Mouse (Mus musculus): ENCODE results near the gene Pde9a. TPM values are rescaled to one million over a fixed set of nuclear protein-coding genes. Genes with fewer than 3 reads are reported as not detected.

Gene Pde9a
- total and polyA plus RNA-seq, 2 experiments from 2014 or later, result 43.6 to 43.9 TPM

DNA sequence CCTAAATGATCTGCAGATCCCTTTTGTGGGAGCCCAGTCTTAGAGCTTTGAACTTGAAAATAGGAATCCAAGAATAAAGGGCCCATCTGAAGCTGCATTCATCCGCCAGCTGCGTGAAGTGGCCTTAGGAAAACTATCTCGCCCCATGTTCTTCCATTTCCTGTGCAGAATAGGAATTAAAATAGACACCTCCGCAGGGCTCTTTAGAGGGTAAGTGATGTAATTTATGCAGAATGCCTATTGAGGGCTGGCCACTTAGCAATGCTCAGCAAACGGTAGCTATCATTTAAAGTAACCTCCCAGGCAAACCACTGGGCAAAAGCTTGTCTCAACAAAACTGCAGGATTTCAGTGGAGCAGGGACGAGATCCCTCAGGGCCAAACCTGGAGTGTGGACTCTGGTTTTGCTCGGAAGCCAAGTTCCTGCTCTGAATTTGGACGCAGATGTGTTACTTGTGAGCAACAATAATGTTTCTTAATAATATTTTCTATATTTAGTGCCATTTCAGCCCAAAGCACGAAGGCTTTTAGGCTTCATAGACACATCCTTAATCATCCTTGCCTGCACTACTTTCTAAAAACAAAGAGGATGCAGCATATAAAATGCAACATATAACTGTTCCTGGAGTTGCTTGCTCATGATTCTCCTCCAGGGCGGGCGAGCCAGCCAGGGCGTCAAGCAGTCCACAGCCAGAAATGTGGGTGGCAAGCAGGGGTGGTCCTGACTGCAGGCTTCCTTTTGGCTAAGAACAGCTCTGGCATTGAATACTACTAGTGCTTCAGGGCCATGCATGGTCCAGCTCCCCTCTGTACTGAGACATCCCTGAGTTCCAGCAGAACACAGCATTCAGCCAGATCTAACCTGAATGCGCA, 40.1 kb downstream of the Pde9a start:
- TF ChIP-seq CTCF (IDR thresholded peaks at IDR 0.05; ENCODE audit: low read depth), result no peak
- Histone ChIP-seq H3K27ac (ENCODE audit: low read depth, low read length) (no peak overlapping the region; the same call in 1 of the 2 replicates), H3K4me3 (ENCODE audit: low read depth, low read length) (no peak overlapping the region), H3K9me3 (ENCODE audit: low read length) (peaks cover 3% of the 10 kb centered on the region; the same call in 1 of the 2 replicates), H3K4me1 (ENCODE audit: insufficient read depth) (no peaks in the 10 kb centered on the region), H3K4me2 (ENCODE audit: low read depth) (no peak overlapping the region), H3K36me3 (ENCODE audit: insufficient read depth) (peaks cover 18% of the 10 kb centered on the region), H3K9ac (no peak overlapping the region), H3K27me3 (ENCODE audit: insufficient read depth, low read length) (no peaks in the 10 kb centered on the region)
- no peak; the same call in 1 of the 2 replicates for ATAC-seq
- no peak for DNase-seq
- 53% methylated on average over 13 of the region's 13 CpGs for WGBS

DNA sequence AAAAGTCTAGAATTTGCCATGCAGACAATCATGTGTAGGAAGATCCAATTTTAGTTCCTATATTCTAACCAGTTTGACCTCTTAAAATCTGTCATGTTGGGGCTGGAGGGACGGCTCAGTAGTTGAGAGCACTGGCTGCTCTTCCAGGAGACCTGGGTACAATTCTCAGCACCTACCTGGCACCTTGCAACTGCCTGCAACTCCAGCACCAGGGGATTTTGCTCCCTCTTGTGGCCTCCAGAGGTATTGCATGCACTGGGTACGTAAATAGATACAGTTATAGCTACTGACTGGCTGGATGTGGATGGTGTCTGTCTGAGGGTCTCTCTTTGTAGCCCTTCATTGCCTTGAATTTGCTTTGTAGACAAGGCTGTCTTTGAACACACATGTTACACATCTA, 43.4 kb downstream of the Pde9a start:
- DNase-seq, result no peak
- H3K4me2 ChIP-seq (ENCODE audit: low read depth), result no peak overlapping the region
- no peak overlapping the region for H3K9ac ChIP-seq
- peak; percentile 62 for TF ChIP-seq CTCF (IDR thresholded peaks at IDR 0.05; ENCODE audit: low read depth)
- 94% methylated on average over 2 of the region's 2 CpGs for WGBS
- H3K27ac ChIP-seq (ENCODE audit: low read depth, low read length), result no peak overlapping the region
- peaks cover 3% of the 10 kb centered on the region; the same call in 1 of the 2 replicates for H3K9me3 ChIP-seq (ENCODE audit: low read length)
- no peak for ATAC-seq
- H3K27me3 ChIP-seq (ENCODE audit: insufficient read depth, low read length), result no peaks in the 10 kb centered on the region
- H3K4me1 ChIP-seq (ENCODE audit: insufficient read depth), result peaks cover 7% of the 10 kb centered on the region; the same call in 1 of the 2 replicates
- no peak overlapping the region for H3K4me3 ChIP-seq (ENCODE audit: low read depth, low read length)
- H3K36me3 ChIP-seq (ENCODE audit: insufficient read depth), result peaks cover 16% of the 10 kb centered on the region

DNA sequence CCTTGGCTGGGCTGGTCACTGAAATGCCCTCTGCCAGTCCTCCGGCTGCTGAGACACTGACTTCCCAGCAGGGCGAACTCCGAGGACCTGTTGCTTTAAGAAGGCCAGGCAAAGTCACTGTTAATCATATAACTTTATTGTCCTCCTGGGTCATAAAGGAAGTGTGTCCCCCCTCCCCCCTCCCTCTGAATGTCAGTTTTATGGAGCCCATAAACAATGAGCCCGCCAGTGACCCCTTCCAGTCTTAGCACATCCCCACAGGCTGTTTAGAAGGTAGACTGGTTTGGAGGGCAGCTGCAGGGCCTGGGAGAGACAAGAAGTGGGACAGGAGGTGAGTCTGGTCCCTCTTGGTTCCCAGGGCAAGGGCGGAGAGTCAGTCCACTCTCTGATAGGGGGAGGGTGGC, 46.9 kb downstream of the Pde9a start:
- Histone ChIP-seq H3K9ac (no peak overlapping the region), H3K27ac (ENCODE audit: low read depth, low read length) (no peak overlapping the region), H3K36me3 (ENCODE audit: insufficient read depth) (peaks cover 16% of the 10 kb centered on the region), H3K4me1 (ENCODE audit: insufficient read depth) (peaks cover 14% of the 10 kb centered on the region; the same call in 1 of the 2 replicates), H3K27me3 (ENCODE audit: insufficient read depth, low read length) (no peaks in the 10 kb centered on the region), H3K4me3 (ENCODE audit: low read depth, low read length) (no peak overlapping the region), H3K4me2 (ENCODE audit: low read depth) (no peak overlapping the region), H3K9me3 (ENCODE audit: low read length) (peaks cover 3% of the 10 kb centered on the region; the same call in 1 of the 2 replicates)
- no peak for DNase-seq
- no peak for TF ChIP-seq CTCF (IDR thresholded peaks at IDR 0.05; ENCODE audit: low read depth)
- 71% methylated on average over 5 of the region's 5 CpGs for WGBS
- ATAC-seq, result no peak

DNA sequence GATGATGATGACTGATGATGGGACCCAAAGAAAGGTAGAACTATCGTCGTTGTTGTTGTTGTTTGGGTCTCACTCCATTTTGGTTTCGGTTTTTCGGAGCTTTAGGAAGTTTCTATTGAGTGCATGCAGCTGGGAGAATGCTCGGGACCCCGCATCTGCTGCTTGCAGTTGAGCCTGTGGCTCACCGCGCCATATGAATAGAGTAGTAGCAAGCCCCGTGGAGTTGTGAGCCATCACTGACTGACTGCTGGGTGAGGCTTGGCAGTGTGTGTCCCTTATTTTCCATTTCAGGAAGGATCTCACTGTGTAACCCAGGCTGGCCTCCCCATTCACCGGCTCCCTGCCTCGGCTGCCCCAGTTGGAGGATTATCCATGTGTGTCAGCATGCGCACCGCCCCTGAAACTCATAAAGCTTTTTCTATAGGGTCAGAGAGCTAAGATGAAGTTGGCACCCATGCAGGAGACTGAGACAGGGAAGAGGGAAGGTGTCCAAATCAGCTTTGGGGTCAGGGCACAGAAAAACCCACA, 47.5 kb downstream of the Pde9a start:
- H3K36me3 ChIP-seq (ENCODE audit: insufficient read depth), result peaks cover 16% of the 10 kb centered on the region
- H3K4me3 ChIP-seq (ENCODE audit: low read depth, low read length), result no peak overlapping the region
- TF ChIP-seq CTCF (IDR thresholded peaks at IDR 0.05; ENCODE audit: low read depth), result no peak
- H3K4me1 ChIP-seq (ENCODE audit: insufficient read depth), result peaks cover 14% of the 10 kb centered on the region; the same call in 1 of the 2 replicates
- no peak overlapping the region for H3K9ac ChIP-seq
- H3K27ac ChIP-seq (ENCODE audit: low read depth, low read length), result no peak overlapping the region
- DNase-seq (no peak), ATAC-seq (no peak)
- H3K27me3 ChIP-seq (ENCODE audit: insufficient read depth, low read length), result no peaks in the 10 kb centered on the region
- H3K9me3 ChIP-seq (ENCODE audit: low read length), result peaks cover 3% of the 10 kb centered on the region; the same call in 1 of the 2 replicates
- no peak overlapping the region for H3K4me2 ChIP-seq (ENCODE audit: low read depth)
- WGBS, result 47% methylated on average over 13 of the region's 13 CpGs

DNA sequence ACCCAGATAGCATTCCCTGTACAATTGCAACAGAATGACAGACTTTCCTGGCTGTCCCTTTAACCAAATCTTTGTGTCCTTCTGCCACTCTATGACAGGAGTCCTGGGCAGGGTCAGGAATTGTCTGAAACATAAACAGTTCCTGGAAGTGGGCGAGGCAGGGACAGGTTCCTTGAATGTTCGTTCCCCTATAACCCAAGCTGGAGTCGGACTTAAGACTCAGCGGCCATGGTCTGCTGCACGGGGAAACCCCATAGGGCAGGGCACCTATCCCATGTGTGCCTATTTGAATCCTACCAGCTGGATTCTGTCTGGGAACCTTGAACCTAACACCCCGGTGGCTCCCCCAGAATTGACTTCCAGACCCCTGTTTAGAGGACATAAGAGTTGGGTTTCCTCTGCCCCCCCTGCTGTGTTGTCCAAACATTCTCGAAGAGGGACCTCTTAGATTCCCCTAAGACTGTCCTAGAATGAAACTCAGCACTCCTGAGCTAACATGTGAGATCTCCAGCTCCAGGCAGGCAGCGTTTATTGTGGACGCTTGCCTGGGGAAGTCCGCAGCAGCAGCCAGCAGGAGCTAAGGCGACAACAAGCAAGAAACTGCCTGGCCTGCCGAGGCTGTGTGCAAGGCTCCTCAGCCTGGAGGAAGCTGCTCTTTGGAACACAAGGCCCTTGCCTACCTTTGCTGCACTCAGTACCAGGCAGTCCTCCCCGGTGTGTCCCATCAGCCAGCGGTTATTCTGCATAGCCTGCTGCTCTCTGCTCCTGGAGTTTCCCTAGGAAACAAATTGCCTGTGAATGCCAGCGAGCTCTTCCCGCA, 48.2 kb downstream of the Pde9a start:
- Histone ChIP-seq H3K4me2 (ENCODE audit: low read depth) (no peak overlapping the region), H3K27me3 (ENCODE audit: insufficient read depth, low read length) (no peaks in the 10 kb centered on the region), H3K9me3 (ENCODE audit: low read length) (peaks cover 3% of the 10 kb centered on the region; the same call in 1 of the 2 replicates), H3K4me3 (ENCODE audit: low read depth, low read length) (no peak overlapping the region), H3K36me3 (ENCODE audit: insufficient read depth) (peaks cover 15% of the 10 kb centered on the region), H3K9ac (0 out of 2 replicates have a peak overlapping the region, but pooled peaks have one; percentile 1), H3K27ac (ENCODE audit: low read depth, low read length) (peak overlapping the region; percentile 59), H3K4me1 (ENCODE audit: insufficient read depth) (peaks cover 14% of the 10 kb centered on the region; the same call in 1 of the 2 replicates)
- DNase-seq (peak; percentile 47), ATAC-seq (peak; percentile 5; the same call in 1 of the 2 replicates)
- WGBS, result 22% methylated on average over 16 of the region's 16 CpGs
- TF ChIP-seq CTCF (IDR thresholded peaks at IDR 0.05; ENCODE audit: low read depth), result no peak

DNA sequence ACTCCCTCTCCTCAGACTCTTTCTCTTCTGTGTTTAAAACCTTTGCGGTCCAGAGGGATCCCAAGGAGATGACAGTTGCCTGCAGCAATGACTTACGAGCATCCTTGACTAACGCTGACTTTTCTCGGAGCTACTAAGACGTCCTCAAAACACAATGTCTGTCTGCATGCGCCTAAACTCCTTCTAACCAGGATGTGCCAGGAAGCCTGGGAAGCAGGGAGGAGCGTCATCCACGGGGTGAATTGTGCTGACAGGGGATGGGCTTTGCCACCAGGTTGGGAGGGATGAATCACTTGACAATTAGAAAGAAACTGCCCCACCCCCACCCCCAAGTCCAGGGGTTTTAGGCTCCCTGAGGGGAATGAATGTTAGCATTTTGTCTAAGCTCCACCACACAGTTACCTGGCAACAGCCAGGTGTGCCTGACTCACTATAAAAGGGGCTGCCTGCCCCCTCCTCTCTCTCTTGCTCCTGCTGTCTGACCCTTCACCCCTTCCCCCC, 48.9 kb downstream of the Pde9a start:
- Histone ChIP-seq H3K9ac (0 out of 2 replicates have a peak overlapping the region, but pooled peaks have one; percentile 1), H3K36me3 (ENCODE audit: insufficient read depth) (peaks cover 10% of the 10 kb centered on the region), H3K27ac (ENCODE audit: low read depth, low read length) (0 out of 2 replicates have a peak overlapping the region, but pooled peaks have one; percentile 59), H3K9me3 (ENCODE audit: low read length) (no peaks in the 10 kb centered on the region), H3K4me3 (ENCODE audit: low read depth, low read length) (no peak overlapping the region), H3K4me2 (ENCODE audit: low read depth) (no peak overlapping the region), H3K4me1 (ENCODE audit: insufficient read depth) (peaks cover 14% of the 10 kb centered on the region; the same call in 1 of the 2 replicates), H3K27me3 (ENCODE audit: insufficient read depth, low read length) (no peaks in the 10 kb centered on the region)
- DNase-seq (no peak), ATAC-seq (peak; percentile 50; the same call in 1 of the 2 replicates)
- WGBS, result 13% methylated on average over 8 of the region's 8 CpGs
- TF ChIP-seq CTCF (IDR thresholded peaks at IDR 0.05; ENCODE audit: low read depth), result no peak
